Mouse (Mus musculus) kidney, adult 9 months (tissue): ENCODE results near the gene Phxr2.
"Not testable (repeated sequence)": the region's sequence is repeated elsewhere in the genome, so short reads cannot be mapped to it uniquely, and the experiment has no call there.

Source experiments
- DNase-seq: peaks from one replicate; pipeline ENCODE4 v3.0.0; 2022

Phxr2 gene

DNA sequence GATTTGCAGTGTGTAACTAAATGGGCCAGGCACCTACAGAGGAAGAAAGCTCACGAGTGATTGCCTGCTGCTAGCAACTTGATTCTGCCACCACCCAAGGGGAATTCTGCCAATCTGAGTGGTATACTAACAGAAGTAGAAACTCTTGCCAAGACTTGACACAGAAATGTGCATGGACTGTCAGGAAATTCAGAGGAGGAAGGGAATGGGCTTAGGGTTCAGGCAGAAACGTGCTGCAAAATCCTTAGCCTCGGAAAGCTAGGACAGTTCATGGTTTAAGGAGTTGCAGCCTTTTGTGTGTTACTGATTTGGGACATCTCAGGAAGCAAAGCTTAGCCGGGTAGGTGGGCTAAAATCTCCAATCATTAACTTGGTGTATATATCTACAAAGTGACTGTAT is at the start of gene Phxr2:
TSS of gene Phxr2 (minus strand) at position 101 of the 400 bp plus-strand sequence.
- no peak for DNase-seq

GRCm38 (mm10) chr10:99172906-99173507 is 46.9 kb upstream of the Phxr2 start:
- DNase-seq, result no peak

DNA sequence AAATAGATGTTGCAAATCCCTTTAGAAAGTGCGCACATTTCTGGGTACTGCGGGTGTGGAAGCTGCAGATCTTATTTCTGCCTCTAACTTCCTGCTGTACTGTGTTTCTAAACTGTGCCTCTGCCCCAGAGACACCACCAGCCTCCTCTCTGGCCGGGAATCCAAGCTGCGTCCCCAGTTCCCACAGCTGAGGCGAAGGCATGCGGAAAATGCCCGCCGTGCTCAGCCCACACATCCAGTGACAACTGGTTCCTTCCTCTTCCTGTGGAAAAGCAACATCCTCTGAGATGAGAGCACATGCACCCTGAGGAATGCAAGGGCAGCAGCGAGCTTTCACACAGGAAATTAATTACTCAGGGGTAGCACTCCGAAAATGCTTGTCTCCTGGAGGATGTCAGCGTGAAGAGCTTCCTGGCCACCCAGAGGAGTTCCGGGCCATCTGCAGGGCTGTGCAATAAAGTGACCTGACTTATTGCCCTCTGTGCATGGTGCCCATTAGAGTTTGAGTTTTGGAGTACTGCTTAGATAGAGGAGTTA is 45.9 kb upstream of the Phxr2 start:
- peak; percentile 73 for DNase-seq

GRCm38 (mm10) chr10:99169765-99170129 is 43.6 kb upstream of the Phxr2 start:
- DNase-seq, result peak; percentile 38

DNA sequence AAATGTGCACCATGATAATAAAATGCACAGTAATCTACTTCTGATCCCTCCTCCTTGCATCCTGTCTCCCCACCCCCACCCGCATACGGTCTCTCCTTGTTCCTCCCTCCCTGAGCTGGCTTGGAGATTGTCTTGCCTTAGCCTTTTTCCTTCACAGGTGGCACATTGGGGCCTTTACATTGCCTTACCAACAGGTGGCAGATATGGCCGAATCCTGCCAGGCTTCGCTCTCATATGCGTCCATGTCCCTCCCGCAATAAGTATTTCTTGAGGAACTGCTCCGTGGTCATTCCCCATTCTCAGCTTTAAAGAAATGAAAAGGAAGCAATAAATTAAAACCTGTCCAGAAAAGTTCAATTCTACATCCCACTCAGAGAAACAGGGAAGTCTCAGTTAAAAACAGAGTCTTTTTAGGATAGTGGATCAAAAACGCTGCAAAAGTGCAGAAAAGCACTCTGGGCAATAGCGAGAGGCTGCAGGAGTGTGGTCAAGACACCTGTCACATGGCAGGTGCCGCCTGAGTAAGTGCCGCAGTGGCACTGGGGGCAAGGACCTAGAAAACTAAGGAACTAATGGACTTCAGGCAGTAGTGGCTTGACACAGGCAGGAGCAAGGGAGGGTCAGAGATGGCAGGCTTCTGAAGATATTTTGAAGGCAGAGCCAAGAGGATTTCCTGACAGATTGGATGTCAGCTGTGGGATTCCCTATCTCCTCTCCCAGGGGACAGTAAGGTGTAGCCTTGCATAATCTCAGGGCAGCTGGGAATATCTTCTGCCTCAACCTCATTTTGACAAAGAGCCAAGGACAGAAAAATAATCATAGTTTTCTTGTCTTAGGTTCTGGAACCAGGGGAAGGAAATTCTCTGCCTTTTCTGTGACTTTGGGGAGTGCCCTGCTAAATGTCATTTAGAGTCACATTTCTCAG is 43.0 kb upstream of the Phxr2 start:
- DNase-seq, result peak; percentile 60

DNA sequence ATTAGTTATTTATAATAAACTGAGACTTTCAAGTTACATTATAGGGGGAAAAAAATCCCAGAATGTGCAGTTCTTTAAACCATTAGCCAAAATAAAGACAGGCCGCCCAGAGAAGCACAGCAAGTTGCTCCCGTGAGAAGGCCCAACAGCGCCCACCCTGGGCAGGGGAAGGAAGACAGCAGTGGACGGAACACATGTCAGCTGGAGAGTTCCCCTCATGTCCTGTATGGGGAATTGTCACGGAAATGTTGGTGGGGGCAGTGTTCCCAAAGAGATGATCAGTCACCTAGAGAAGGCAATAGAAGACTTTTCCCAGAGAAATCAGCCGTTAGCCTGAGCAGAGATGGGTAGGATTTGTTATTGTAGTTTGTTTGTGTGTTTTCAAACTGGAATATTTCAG is 42.3 kb upstream of the Phxr2 start:
- DNase-seq, result no peak

DNA sequence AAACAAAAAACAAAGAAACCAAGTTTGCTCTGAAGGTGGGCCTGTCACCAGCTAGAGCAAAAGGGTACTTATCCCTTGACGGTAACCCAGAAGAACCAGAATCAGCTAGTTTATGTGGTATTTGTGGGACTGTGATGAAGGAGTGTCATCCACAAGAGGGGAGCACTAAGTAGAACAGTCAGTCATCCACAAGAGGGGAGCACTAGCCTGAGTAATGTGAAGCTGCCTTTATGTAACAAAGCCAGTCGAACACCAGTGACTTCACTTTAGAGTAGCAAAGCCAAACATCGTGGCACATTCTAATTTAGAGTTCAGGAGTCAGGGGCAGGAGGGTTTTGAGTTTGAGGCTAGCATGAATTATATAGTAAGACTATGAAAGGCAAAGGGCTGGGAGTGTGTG is 40.3 kb upstream of the Phxr2 start:
- DNase-seq, result peak; percentile 45

DNA sequence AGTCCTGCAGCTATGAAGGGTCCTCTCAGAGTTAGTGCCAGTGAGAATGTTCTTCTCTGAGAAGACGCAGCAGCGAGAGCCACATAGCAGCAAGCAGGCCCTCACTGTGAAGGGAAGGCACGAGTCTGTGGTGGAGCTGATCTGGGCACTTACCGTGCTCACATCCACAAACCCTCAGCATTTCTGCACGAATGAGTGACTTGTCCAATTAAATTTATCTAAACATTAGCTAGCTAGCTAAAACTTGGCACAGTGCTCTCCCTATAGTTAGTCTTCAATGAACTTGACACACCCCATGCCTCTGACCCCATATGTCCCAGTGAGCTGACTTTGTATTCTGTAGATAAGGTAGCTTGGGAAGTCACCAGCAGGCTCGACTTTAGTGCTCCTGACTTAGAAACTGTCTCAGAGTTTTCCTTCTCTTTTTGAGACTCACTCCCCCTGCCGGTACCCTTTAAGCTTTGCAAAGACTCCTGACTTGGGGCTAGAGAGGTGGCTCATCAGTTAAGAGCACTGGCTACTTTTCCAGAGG is 39.7 kb upstream of the Phxr2 start:
- peak; percentile 87 for DNase-seq

DNA sequence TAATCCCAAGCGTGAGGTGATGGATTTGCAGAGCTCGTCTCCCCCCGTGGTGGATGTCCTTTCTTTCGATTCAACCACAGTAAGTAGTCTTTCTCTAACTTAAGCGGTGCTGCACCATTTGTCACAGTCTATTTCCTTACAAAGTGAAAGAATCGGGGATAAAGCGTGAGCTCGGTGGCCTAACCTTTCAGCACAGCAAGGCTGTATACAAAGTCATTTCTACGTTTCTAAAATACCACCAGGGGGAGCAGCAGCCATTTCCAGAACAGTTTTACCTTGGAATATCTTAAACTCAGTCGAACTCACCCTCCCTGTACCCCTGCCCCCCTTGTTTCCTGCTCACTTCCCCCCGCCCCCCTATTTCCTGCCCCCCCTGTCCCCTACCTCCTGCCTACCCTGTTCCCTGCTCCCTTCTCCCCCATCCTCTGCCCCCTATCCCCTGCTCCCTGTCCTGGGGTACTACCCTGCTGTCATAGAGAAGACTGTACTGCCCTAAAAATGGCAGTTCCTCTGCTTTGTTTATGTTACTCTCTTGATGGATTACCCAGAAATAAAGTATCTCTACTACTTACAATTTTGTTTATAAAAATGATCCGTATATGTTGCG is 38.8 kb upstream of the Phxr2 start:
- DNase-seq, result peak; percentile 43

GRCm38 (mm10) chr10:99163002-99163401 is 36.9 kb upstream of the Phxr2 start:
- DNase-seq, result no peak

GRCm38 (mm10) chr10:99161987-99162582 is 36.0 kb upstream of the Phxr2 start:
- DNase-seq, result peak; percentile 53

DNA sequence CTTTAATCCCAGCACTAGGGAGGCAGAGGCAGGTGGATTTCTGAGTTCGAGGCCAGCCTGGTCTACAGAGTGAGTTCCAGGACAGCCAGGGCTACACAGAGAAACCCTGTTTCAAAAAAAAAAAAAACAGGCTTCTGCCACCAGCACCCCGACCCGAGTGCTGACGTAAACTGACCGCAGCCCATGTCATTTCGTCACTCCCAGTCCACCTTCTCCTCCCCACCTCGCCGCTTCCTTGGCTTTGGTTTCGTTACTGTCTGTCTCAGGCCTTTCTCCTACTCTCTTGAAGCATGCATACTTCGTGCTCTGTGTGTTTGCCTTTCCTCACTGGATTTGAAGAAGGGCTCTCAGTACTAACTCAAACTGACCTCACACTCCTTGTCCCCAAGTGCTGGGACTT is 31.6 kb upstream of the Phxr2 start:
- not testable (repeated sequence) for DNase-seq

GRCm38 (mm10) chr10:99156808-99157207 is 30.7 kb upstream of the Phxr2 start:
- no peak for DNase-seq

- no peak for DNase-seq
Observed at GRCm38 (mm10) chr10:99154635-99155034, 28.5 kb upstream of the Phxr2 start.

GRCm38 (mm10) chr10:99152063-99152462 is 25.9 kb upstream of the Phxr2 start:
- peak; percentile 54 for DNase-seq

GRCm38 (mm10) chr10:99151580-99151979 is 25.5 kb upstream of the Phxr2 start:
- no peak for DNase-seq

GRCm38 (mm10) chr10:99150016-99150415 is 23.9 kb upstream of the Phxr2 start:
- DNase-seq, result no peak

DNA sequence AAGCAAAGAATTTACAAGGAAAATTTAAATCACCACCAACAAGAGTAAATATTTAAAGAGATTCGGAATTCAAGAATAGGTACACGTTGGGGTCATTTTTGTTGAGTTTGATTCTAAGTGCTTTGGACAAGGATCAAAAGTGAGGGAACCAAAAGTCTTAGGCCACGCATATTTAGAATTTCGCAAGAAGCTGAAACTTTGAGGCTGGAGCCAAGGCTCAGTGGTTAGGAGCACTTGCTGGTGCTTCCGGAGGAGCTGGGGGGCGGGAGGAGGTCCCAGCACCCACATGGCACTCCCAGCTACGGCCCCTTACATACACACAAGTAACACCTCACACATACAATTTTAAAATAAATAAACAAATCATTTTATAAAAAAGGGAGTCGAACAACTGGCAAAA is 20.5 kb upstream of the Phxr2 start:
- no peak for DNase-seq

DNA sequence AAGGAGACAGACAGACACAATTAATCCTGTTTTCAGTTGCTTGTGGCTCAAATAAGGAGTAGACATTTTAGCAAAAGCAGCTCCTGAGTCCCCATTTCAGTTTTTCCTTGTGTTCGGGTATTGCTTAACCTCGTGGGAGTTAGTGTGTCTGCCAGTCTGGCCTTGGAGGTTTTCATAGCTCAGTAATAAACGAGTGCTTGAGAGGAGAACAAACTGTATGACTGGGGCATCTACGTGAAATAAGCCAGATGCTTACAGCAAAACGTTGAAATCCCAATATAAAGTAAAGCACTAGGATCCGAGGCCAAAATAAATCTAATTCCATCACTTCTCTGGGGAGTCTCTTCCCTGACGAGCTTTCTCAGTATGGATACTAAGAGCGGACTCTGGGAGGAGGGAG is 19.5 kb upstream of the Phxr2 start:
- no peak for DNase-seq

DNA sequence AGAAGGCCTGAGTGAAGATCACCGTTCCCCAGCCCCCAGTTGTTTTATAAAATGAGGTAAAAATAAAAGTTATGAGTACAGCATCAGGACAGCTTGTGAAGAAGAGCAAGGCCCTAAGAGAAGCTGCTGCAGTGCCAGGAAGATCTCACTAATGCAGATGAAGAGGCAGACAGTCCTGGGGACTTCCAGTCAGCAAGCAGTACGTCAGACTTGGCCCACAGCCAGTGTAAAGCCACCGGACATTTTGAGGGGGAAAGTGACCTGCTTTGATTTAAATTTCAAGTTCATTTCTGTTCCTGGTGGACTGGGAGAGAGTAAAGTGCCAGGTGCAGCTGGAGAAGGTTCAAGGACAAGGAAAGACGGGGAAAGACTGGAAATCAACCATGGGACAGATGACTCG is 10.2 kb upstream of the Phxr2 start:
- DNase-seq, result no peak

- no peak for DNase-seq
Observed at GRCm38 (mm10) chr10:99133321-99133875, 7.3 kb upstream of the Phxr2 start.

DNA sequence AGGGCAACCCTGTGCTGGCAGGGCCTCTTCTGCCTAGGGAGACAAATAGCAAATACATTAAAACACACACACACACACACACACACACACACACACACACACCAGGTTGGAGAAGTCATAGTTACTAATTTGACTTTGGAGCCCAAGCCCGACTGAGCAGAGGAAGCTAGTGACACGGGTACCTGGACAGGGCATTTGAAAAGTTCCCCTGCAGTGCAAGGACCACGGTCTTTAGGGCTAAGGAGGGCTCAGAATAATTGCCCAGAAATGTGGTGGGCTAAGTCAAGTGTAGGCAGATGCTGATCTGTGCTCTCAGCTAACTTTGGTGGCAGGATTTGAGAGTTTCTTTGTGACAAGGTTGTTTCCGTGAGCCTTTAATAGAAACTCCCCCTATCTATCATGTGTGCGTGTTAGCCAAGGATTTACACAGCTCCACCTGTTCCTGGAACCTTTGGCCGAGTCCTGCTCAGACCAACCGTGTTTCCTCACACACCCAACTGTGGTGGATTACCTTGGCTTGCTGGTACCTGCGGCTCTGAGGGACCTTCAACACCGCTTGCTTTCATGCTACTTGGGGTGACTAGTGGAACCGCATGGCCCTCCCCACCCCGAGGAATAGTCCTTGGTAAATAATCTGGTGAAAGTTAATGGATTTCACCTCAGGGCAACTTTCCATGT is 6.6 kb upstream of the Phxr2 start:
- no peak for DNase-seq
